Mouse (Mus musculus): ENCODE results near the gene Ccdc122. TPM values are rescaled to one million over a fixed set of nuclear protein-coding genes. Genes with fewer than 3 reads are reported as not detected.

Gene Ccdc122
- polyA plus RNA-seq, 1 experiment, result not detected

- no peak overlapping the region for H3K4me3 ChIP-seq (replicated peaks; ENCODE audit: control insufficient read depth, low read depth, low read length)
- no peak overlapping the region for H3K27ac ChIP-seq (ENCODE audit: control insufficient read depth, insufficient read depth, low read depth, low read length, poor library complexity)
- WGBS, result 76% methylated on average over 3 of the region's 3 CpGs
- TF ChIP-seq CTCF (IDR thresholded peaks at IDR 0.05; ENCODE audit: control insufficient read depth, insufficient read depth, low read length) (no peak), POLR2A (IDR thresholded peaks at IDR 0.05; ENCODE audit: borderline replicate concordance, control insufficient read depth, low read depth, low read length) (no peak)
- no peaks in the 10 kb centered on the region for H3K4me1 ChIP-seq (ENCODE audit: control insufficient read depth, insufficient read depth, low read length)
Measured at GRCm38 (mm10) chr14:77024499-77024898, 12.1 kb upstream of the Ccdc122 start.

GRCm38 (mm10) chr14:77029319-77030054 lies 7.1 kb upstream of the Ccdc122 start:
- 80% methylated on average over 5 of the region's 5 CpGs for WGBS
- no peak overlapping the region for H3K4me3 ChIP-seq (replicated peaks; ENCODE audit: control insufficient read depth, low read depth, low read length)
- no peak overlapping the region for H3K27ac ChIP-seq (ENCODE audit: control insufficient read depth, insufficient read depth, low read depth, low read length, poor library complexity)
- TF ChIP-seq CTCF (IDR thresholded peaks at IDR 0.05; ENCODE audit: control insufficient read depth, insufficient read depth, low read length) (no peak), POLR2A (IDR thresholded peaks at IDR 0.05; ENCODE audit: borderline replicate concordance, control insufficient read depth, low read depth, low read length) (no peak)
- no peaks in the 10 kb centered on the region for H3K4me1 ChIP-seq (ENCODE audit: control insufficient read depth, insufficient read depth, low read length)

- no peak overlapping the region for H3K27ac ChIP-seq (ENCODE audit: control insufficient read depth, insufficient read depth, low read depth, low read length, poor library complexity)
- TF ChIP-seq POLR2A (IDR thresholded peaks at IDR 0.05; ENCODE audit: borderline replicate concordance, control insufficient read depth, low read depth, low read length) (no peak), CTCF (IDR thresholded peaks at IDR 0.05; ENCODE audit: control insufficient read depth, insufficient read depth, low read length) (no peak)
- H3K4me1 ChIP-seq (ENCODE audit: control insufficient read depth, insufficient read depth, low read length), result no peaks in the 10 kb centered on the region; the same call in 1 of the 2 replicates
- no peak overlapping the region for H3K4me3 ChIP-seq (replicated peaks; ENCODE audit: control insufficient read depth, low read depth, low read length)
- 66% methylated on average over 5 of the region's 5 CpGs for WGBS
Measured at GRCm38 (mm10) chr14:77030808-77031207, 5.8 kb upstream of the Ccdc122 start.

GRCm38 (mm10) chr14:77032433-77032832 lies 4.1 kb upstream of the Ccdc122 start:
- peaks cover 2% of the 10 kb centered on the region for H3K4me1 ChIP-seq (ENCODE audit: control insufficient read depth, insufficient read depth, low read length)
- H3K4me3 ChIP-seq (replicated peaks; ENCODE audit: control insufficient read depth, low read depth, low read length), result no peak overlapping the region
- WGBS, result 77% methylated on average over 5 of the region's 5 CpGs
- no peak overlapping the region for H3K27ac ChIP-seq (ENCODE audit: control insufficient read depth, insufficient read depth, low read depth, low read length, poor library complexity)
- TF ChIP-seq CTCF (IDR thresholded peaks at IDR 0.05; ENCODE audit: control insufficient read depth, insufficient read depth, low read length) (no peak), POLR2A (IDR thresholded peaks at IDR 0.05; ENCODE audit: borderline replicate concordance, control insufficient read depth, low read depth, low read length) (no peak)

- TF ChIP-seq CTCF (IDR thresholded peaks at IDR 0.05; ENCODE audit: control insufficient read depth, insufficient read depth, low read length), result no peak
- TF ChIP-seq POLR2A (IDR thresholded peaks at IDR 0.05; ENCODE audit: borderline replicate concordance, control insufficient read depth, low read depth, low read length), result no peak
- 61% methylated on average over 3 of the region's 3 CpGs for WGBS
- no peak overlapping the region for H3K4me3 ChIP-seq (replicated peaks; ENCODE audit: control insufficient read depth, low read depth, low read length)
- H3K27ac ChIP-seq (ENCODE audit: control insufficient read depth, insufficient read depth, low read depth, low read length, poor library complexity), result no peak overlapping the region
- peaks cover 2% of the 10 kb centered on the region for H3K4me1 ChIP-seq (ENCODE audit: control insufficient read depth, insufficient read depth, low read length)
Measured at GRCm38 (mm10) chr14:77033391-77033790, 3.2 kb upstream of the Ccdc122 start.

- Histone ChIP-seq H3K4me1 (ENCODE audit: control insufficient read depth, insufficient read depth, low read length) (peaks cover 2% of the 10 kb centered on the region), H3K4me3 (replicated peaks; ENCODE audit: control insufficient read depth, low read depth, low read length) (no peak overlapping the region), H3K27ac (ENCODE audit: control insufficient read depth, insufficient read depth, low read depth, low read length, poor library complexity) (no peak overlapping the region)
- TF ChIP-seq POLR2A (IDR thresholded peaks at IDR 0.05; ENCODE audit: borderline replicate concordance, control insufficient read depth, low read depth, low read length) (no peak), CTCF (IDR thresholded peaks at IDR 0.05; ENCODE audit: control insufficient read depth, insufficient read depth, low read length) (no peak)
- WGBS, result 52% methylated on average over 7 of the region's 7 CpGs
Measured at GRCm38 (mm10) chr14:77034175-77034915, 2.2 kb upstream of the Ccdc122 start.

- WGBS, result 85% methylated on average over 8 of the region's 8 CpGs
- H3K27ac ChIP-seq (ENCODE audit: control insufficient read depth, insufficient read depth, low read depth, low read length, poor library complexity), result no peak overlapping the region
Measured at GRCm38 (mm10) chr14:77034970-77035369, 1.6 kb upstream of the Ccdc122 start.

GRCm38 (mm10) chr14:77037330-77037729 lies 758 bp downstream of the Ccdc122 start:
- WGBS, result 42% methylated on average over 5 of the region's 5 CpGs
- TF ChIP-seq POLR2A (IDR thresholded peaks at IDR 0.05; ENCODE audit: borderline replicate concordance, control insufficient read depth, low read depth, low read length), result no peak
- no peak for TF ChIP-seq CTCF (IDR thresholded peaks at IDR 0.05; ENCODE audit: control insufficient read depth, insufficient read depth, low read length)
- Histone ChIP-seq H3K4me1 (ENCODE audit: control insufficient read depth, insufficient read depth, low read length) (peaks cover 2% of the 10 kb centered on the region), H3K4me3 (replicated peaks; ENCODE audit: control insufficient read depth, low read depth, low read length) (no peak overlapping the region), H3K27ac (ENCODE audit: control insufficient read depth, insufficient read depth, low read depth, low read length, poor library complexity) (no peak overlapping the region)

More at GRCm38 (mm10) chr14:77034970-77035369, 1.6 kb upstream of the Ccdc122 start:
- Histone ChIP-seq H3K4me1 (ENCODE audit: control insufficient read depth, insufficient read depth, low read length) (peaks cover 2% of the 10 kb centered on the region), H3K4me3 (replicated peaks; ENCODE audit: control insufficient read depth, low read depth, low read length) (no peak overlapping the region)
- TF ChIP-seq POLR2A (IDR thresholded peaks at IDR 0.05; ENCODE audit: borderline replicate concordance, control insufficient read depth, low read depth, low read length) (no peak), CTCF (IDR thresholded peaks at IDR 0.05; ENCODE audit: control insufficient read depth, insufficient read depth, low read length) (no peak)
